Mouse (Mus musculus) spleen, adult 2 months (tissue): Measurements from ENCODE around the gene Ptprk. TPM values are rescaled to one million over a fixed set of nuclear protein-coding genes. Genes with fewer than 3 reads are reported as not detected.

ENCODE experiments used
- DNase-seq, 2 experiments: peaks; one replicate each; pipeline versions ENCODE4 v3.0.0 to v3.0.0-alpha.2; 2012 to 2021; ENCODE audit warnings: low spot score in 2 of 2, low read depth in 1 of 2
- H3K27ac ChIP-seq: fragments of 200-500 bp; 2 replicates; pipeline ENCODE4 v1.5.1; 2012; ENCODE audit warnings: low read length, inconsistent platforms; ENCODE audit not compliant: insufficient read depth
- H3K27me3 ChIP-seq: fragments of 200-500 bp; 2 replicates; pipeline ENCODE4 v1.6.1; 2012; ENCODE audit warnings: mild to moderate bottlenecking, moderate library complexity, low read length, inconsistent platforms; ENCODE audit not compliant: control insufficient read depth, insufficient read depth
- H3K36me3 ChIP-seq: fragments of 200-500 bp; 2 replicates; pipeline ENCODE4 v1.6.1; 2012; ENCODE audit warnings: mild to moderate bottlenecking, low read length, inconsistent platforms; ENCODE audit not compliant: control insufficient read depth, insufficient read depth
- H3K4me1 ChIP-seq: fragments of 200-500 bp; 2 replicates; pipeline ENCODE4 v1.6.1; 2011; ENCODE audit warnings: inconsistent platforms; ENCODE audit not compliant: control insufficient read depth, insufficient read depth, insufficient read length
- H3K4me3 ChIP-seq: fragments of 200-500 bp; 2 replicates; pipeline ENCODE4 v1.5.1; 2011; ENCODE audit warnings: mild to moderate bottlenecking, inconsistent platforms; ENCODE audit not compliant: insufficient read depth, insufficient read length; ENCODE audit errors: extremely low read depth
- CTCF ChIP-seq: fragments of 200-500 bp; IDR thresholded peaks from 2 replicates; pipeline ENCODE4 v1.5.1; 2011; ENCODE audit warnings: mild to moderate bottlenecking, inconsistent platforms; ENCODE audit not compliant: insufficient read depth, insufficient read length, insufficient replicate concordance; ENCODE audit errors: extremely low read depth
- POLR2A ChIP-seq: fragments of 200-500 bp; IDR thresholded peaks from 2 replicates; pipeline ENCODE4 v1.6.1; 2011; ENCODE audit warnings: low read depth, low read length, inconsistent platforms
- WGBS: fragments of 180-500 bp; shearing (Covaris S2); methylation state at CpG from one replicate; pipeline ENCODE4 v1.1.7; 2018; 5-methylcytosine and 5-hydroxymethylcytosine counted together
- polyA plus RNA-seq: library from polyadenylated mRNA; depleted of rRNA; stranded (reverse); fragments of >200 nt; gene quantifications from 2 replicates; pipeline ENCODE4 v1.2.3, GENCODE M21; 2012

The Ptprk gene
- polyA plus RNA-seq, 1 experiment = 1.6 TPM

- no peaks in the 10 kb centered on the region for H3K36me3 ChIP-seq
- H3K4me3 ChIP-seq = no peak overlapping the region
- no peak for DNase-seq
- 87% methylated on average over 2 of the region's 2 CpGs for WGBS
- H3K4me1 ChIP-seq = no peaks in the 10 kb centered on the region
- no peaks in the 10 kb centered on the region for H3K27me3 ChIP-seq
- TF ChIP-seq CTCF (no peak), POLR2A (no peak)
- H3K27ac ChIP-seq = no peak overlapping the region
These were observed 29.3 kb downstream of the Ptprk start for GRCm38 (mm10) chr10:28103924-28104323.

DNA sequence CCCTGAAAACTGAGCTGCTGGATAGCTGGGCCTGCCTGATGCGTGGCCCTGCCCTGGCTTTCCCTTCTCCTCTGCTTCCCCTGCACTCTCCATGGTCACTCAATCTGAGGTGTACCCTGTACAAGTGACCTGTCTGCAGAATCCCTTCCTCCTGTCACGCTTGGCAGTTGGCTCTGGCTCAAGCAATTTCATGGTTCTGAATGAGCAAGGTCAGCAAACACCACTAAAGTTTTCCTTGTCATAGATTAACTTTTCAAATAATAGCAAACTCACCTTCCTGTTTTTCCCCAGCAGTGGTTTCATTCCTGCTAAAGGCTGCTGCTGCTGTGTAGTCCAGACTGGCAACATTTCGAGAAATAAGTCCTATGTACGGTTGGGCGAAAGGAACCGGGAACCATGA, 30.6 kb downstream of the Ptprk start:
- Histone ChIP-seq H3K27me3 (no peaks in the 10 kb centered on the region), H3K27ac (no peak overlapping the region), H3K4me1 (no peaks in the 10 kb centered on the region), H3K36me3 (no peaks in the 10 kb centered on the region), H3K4me3 (no peak overlapping the region)
- DNase-seq = no peak
- 87% methylated on average over 6 of the region's 6 CpGs for WGBS
- TF ChIP-seq POLR2A (no peak), CTCF (no peak)

DNA sequence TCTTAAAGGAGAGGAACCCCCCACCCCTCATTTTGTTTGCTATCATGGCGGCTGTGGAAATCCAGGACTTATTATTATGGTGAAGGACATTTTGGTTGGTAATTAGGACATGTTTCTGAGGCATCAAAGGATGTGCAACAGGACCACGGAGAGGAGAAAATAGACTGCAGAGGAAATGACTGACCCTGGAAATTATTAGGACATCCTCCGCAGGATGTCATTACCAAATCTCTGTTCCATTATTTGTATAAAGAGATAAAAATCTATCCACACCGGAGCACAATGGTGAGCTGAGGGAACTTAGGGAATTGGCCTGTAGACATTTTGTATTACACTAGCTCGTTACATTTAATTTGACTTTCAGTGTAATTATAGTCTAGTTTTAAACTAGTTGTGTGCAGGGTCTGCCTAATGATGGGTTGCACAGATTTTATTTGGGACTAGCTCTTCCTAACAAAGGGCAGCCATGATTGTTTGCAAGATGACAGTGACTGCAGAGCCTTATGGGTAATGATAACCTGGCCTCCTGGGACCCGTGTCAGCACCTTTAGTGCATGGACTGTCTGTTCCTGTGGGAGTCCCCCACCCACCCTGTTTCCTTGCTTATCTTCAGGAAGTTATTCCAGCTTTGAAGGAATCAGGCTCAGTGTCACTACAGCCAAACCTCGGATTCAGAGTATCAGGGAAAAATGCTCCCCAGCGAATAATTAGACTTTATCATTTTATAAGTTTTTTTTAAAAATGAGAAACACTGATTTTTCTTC, 38.4 kb downstream of the Ptprk start:
- H3K4me3 ChIP-seq = no peak overlapping the region
- TF ChIP-seq POLR2A (no peak), CTCF (no peak)
- H3K27me3 ChIP-seq = no peaks in the 10 kb centered on the region
- H3K27ac ChIP-seq = no peak overlapping the region
- no peaks in the 10 kb centered on the region for H3K36me3 ChIP-seq
- no peaks in the 10 kb centered on the region for H3K4me1 ChIP-seq
- no peak for DNase-seq
- WGBS = 77% methylated on average over 8 of the region's 8 CpGs

DNA sequence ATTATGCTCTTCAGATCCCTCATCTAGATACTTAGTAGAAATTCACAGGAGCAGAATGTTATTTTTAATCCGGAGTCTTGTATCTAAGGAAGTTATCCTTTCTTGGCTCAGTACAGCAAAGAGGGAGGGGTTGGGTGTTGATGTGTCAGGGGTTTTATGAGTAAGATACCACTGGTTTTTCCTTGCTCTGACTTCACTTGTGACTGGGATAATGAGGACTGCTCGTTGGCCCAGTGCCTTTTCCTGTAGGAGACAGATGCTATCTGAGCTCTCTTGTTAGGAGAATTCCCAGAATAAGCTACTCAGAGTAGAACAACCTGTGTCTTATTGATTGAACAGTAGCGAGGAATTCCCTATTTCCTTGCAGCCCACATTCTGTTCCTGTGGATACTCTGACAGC, 39.3 kb downstream of the Ptprk start:
- Histone ChIP-seq H3K27me3 (no peaks in the 10 kb centered on the region), H3K27ac (no peak overlapping the region; the same call in 1 of the 2 replicates), H3K4me1 (no peaks in the 10 kb centered on the region), H3K4me3 (no peak overlapping the region), H3K36me3 (no peaks in the 10 kb centered on the region)
- DNase-seq = no peak
- 63% methylated on average over 3 of the region's 3 CpGs for WGBS
- TF ChIP-seq POLR2A (no peak), CTCF (no peak)

GRCm38 (mm10) chr10:28116982-28117381, 42.4 kb downstream of the Ptprk start:
- no peak overlapping the region for H3K4me3 ChIP-seq
- H3K27me3 ChIP-seq = no peaks in the 10 kb centered on the region
- TF ChIP-seq CTCF = no peak
- TF ChIP-seq POLR2A = no peak
- no peak for DNase-seq
- H3K4me1 ChIP-seq = no peaks in the 10 kb centered on the region
- H3K36me3 ChIP-seq = no peaks in the 10 kb centered on the region
- no peak overlapping the region for H3K27ac ChIP-seq

GRCm38 (mm10) chr10:28118783-28119365, 44.3 kb downstream of the Ptprk start:
- Histone ChIP-seq H3K36me3 (no peaks in the 10 kb centered on the region), H3K4me3 (no peak overlapping the region), H3K27ac (no peak overlapping the region), H3K4me1 (no peaks in the 10 kb centered on the region), H3K27me3 (no peaks in the 10 kb centered on the region)
- no peak for DNase-seq
- TF ChIP-seq POLR2A (no peak), CTCF (no peak)
- WGBS = 87% methylated on average over 6 of the region's 6 CpGs

DNA sequence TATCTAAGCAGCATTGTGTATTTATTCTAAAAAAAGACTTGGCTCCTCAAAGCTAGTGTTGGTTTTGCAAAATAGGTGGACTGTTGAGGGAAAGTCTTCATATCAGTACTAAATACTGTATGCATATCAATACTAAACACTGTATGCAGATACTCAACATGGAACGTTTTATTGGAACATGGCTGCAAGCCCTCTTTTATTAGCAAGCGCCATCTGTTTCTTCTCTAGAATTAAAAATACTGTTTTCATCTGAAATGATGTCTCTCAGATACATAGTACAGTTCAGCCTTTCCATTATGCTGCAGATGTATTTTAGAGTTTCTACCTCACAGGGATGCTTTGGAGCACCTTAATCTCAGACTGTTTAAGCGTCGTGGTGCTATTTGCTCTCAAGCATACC, 49.3 kb downstream of the Ptprk start:
- DNase-seq = no peak
- Histone ChIP-seq H3K27ac (no peak overlapping the region), H3K36me3 (no peaks in the 10 kb centered on the region), H3K4me3 (no peak overlapping the region), H3K4me1 (no peaks in the 10 kb centered on the region), H3K27me3 (no peaks in the 10 kb centered on the region)
- 94% methylated on average over 4 of the region's 4 CpGs for WGBS
- TF ChIP-seq CTCF = no peak
- TF ChIP-seq POLR2A = no peak
